ENCODE assay signal across 28 mouse cellular contexts in the genomic region with DNA sequence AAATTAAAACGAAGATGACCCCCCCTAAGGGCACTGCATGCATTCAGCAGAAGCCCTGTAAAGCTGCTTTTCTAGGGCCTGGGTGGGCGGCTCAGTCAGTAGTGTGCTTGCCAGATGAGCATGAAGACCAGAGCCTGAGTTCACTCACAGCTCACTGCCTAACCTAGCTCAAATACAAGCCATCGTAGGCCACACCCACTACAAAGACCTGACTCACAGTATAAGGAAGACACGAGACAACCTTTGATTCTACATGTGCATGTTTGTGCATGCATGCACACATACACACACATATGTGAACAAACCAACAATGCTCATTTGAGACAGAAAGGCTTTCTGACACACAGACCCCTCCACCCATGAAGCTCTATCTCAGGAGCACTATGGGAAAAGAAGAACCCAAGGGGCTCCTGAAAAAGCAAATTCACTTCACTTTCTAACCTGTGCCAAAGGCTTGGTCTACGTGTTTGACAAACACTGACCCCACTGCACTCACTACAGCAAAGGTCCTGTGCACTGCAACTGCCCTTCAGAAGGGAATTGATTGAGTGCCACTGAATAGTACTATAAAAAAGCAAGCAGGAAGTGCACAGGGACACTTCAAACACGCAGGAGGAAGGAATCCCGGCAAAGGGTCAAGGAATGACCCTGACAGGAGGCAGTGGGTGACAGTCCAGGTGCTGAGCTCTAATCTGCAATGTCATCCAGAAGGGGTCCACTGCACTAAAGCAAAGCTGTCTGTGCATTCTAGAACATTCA. TPM values are rescaled to one million over a fixed set of nuclear protein-coding genes. Genes with fewer than 3 reads are reported as not detected.
A peak's percentile ranks its signal among the peaks of the same experiment; 100 is the strongest.
DNase-seq lines count a peak whose midpoint lies in the region; ATAC-seq and TF ChIP-seq lines count a peak whose summit lies in the region.
"Had no signal": no experiment of that assay in that cellular context is flagged by ENCODE, and none has a peak within 500 bp of the region (broad histone marks: within the 10 kb centered on the region; RNA-seq: fewer than 3 reads in every experiment).

No protein-coding gene starts in this region.

- H3K9me3 ChIP-seq in heart, embryonic 13.5 days, result no peaks in the 10 kb centered on the region
- no peaks in the 10 kb centered on the region for H3K9me3 ChIP-seq in heart, embryonic 12.5 days (replicated peaks)
- no peaks in the 10 kb centered on the region for H3K9me3 ChIP-seq in liver, postnatal 0 days (ENCODE audit: low read length)
- H3K9me3 ChIP-seq in forebrain, embryonic 13.5 days (replicated peaks), result no peaks in the 10 kb centered on the region
- H3K9me3 ChIP-seq: embryonic facial prominence, embryonic 15.5 days; forebrain, embryonic 10.5 days; forebrain, embryonic 15.5 days; hindbrain, embryonic 15.5 days had no signal

- no peak overlapping the region for H3K4me2 ChIP-seq in heart, embryonic 13.5 days
- H3K4me2 ChIP-seq in heart, embryonic 12.5 days, result no peak overlapping the region
- H3K4me2 ChIP-seq in liver, postnatal 0 days (ENCODE audit: low read depth, low read length), result no peak overlapping the region
- H3K4me2 ChIP-seq in forebrain, embryonic 13.5 days, result no peak overlapping the region
- H3K4me2 ChIP-seq: embryonic facial prominence, embryonic 15.5 days; forebrain, embryonic 15.5 days; heart, embryonic 11.5 days; hindbrain, embryonic 15.5 days had no signal

- peak; percentile 31 for DNase-seq in urinary bladder, postnatal 14 days (ENCODE audit: low spot score)
- DNase-seq in urinary bladder, postnatal 4 days (ENCODE audit: low spot score in 2 of 2), result no peak
- DNase-seq in liver, postnatal 0 days, result no peak
- no peak for DNase-seq in lung, postnatal 25 days (ENCODE audit: low spot score)
- no peak for DNase-seq in cerebellum, postnatal 10 days
- DNase-seq: adrenal gland, postnatal 25 days; cerebellum, adult 18-20 months; cerebellum, adult 9-11 months; embryo, embryonic 11 days; gastrocnemius, postnatal 14 days; heart, adult 2 months; heart, postnatal 36 days had no signal

- H3K27me3 ChIP-seq in heart, embryonic 13.5 days (replicated peaks), result no peaks in the 10 kb centered on the region
- no peaks in the 10 kb centered on the region for H3K27me3 ChIP-seq in heart, embryonic 12.5 days (replicated peaks)
- H3K27me3 ChIP-seq in liver, postnatal 0 days (ENCODE audit: insufficient read depth, low read length), result no peaks in the 10 kb centered on the region
- H3K27me3 ChIP-seq in forebrain, embryonic 13.5 days, result no peaks in the 10 kb centered on the region
- H3K27me3 ChIP-seq: embryonic facial prominence, embryonic 15.5 days; forebrain, embryonic 15.5 days; hindbrain, embryonic 15.5 days; Patski had no signal

- peaks cover 3% of the 10 kb centered on the region; the same call in 1 of the 2 replicates for H3K36me3 ChIP-seq in heart, embryonic 13.5 days
- H3K36me3 ChIP-seq in heart, embryonic 12.5 days, result no peaks in the 10 kb centered on the region
- H3K36me3 ChIP-seq in liver, postnatal 0 days (replicated peaks; ENCODE audit: insufficient read depth, low read length), result peaks cover 2% of the 10 kb centered on the region; the same call in 1 of the 2 replicates
- H3K36me3 ChIP-seq in forebrain, embryonic 13.5 days (ENCODE audit: poor library complexity, severe bottlenecking), result 0 out of 2 replicates have a peak, but pooled peaks cover 8% of the 10 kb centered on the region
- H3K36me3 ChIP-seq: embryonic facial prominence, embryonic 15.5 days; forebrain, embryonic 15.5 days; hindbrain, embryonic 15.5 days had no signal

- peaks cover 30% of the 10 kb centered on the region for H3K4me1 ChIP-seq in heart, embryonic 13.5 days
- H3K4me1 ChIP-seq in heart, embryonic 12.5 days (replicated peaks), result peaks cover 30% of the 10 kb centered on the region
- H3K4me1 ChIP-seq in liver, postnatal 0 days (ENCODE audit: insufficient read depth), result peaks cover 12% of the 10 kb centered on the region
- peaks cover 16% of the 10 kb centered on the region for H3K4me1 ChIP-seq in forebrain, embryonic 13.5 days

- no peak for TF ChIP-seq EP300 in liver, postnatal 0 days (IDR thresholded peaks at IDR 0.05; ENCODE audit: low read depth)

- TF ChIP-seq CTCF in liver, postnatal 0 days (IDR thresholded peaks at IDR 0.05; ENCODE audit: low read depth), result no peak

- WGBS in heart, embryonic 13.5 days, result 60% methylated on average over 7 of the region's 7 CpGs
- 65% methylated on average over 7 of the region's 7 CpGs for WGBS in heart, embryonic 12.5 days
- 57% methylated on average over 7 of the region's 7 CpGs for WGBS in liver, postnatal 0 days (ENCODE audit: insufficient replicate concordance)
- WGBS in forebrain, embryonic 13.5 days, result 91% methylated on average over 7 of the region's 7 CpGs

- H3K27ac ChIP-seq in heart, embryonic 13.5 days (replicated peaks), result 0 out of 2 replicates have a peak overlapping the region, but pooled peaks have one; percentile 24
- H3K27ac ChIP-seq in heart, embryonic 12.5 days (ENCODE audit: poor library complexity, severe bottlenecking), result no peak overlapping the region
- no peak overlapping the region for H3K27ac ChIP-seq in liver, postnatal 0 days (ENCODE audit: low read depth)
- H3K27ac ChIP-seq in forebrain, embryonic 13.5 days, result no peak overlapping the region
- H3K27ac ChIP-seq: embryonic facial prominence, embryonic 15.5 days; forebrain, embryonic 10.5 days; forebrain, embryonic 15.5 days; heart, adult 2 months; hindbrain, embryonic 15.5 days had no signal

- no peak for ATAC-seq in heart, embryonic 13.5 days (ENCODE audit: extremely low read depth, insufficient number of reproducible peaks, low FRiP score, low TSS enrichment)
- ATAC-seq in heart, embryonic 12.5 days (ENCODE audit: insufficient number of reproducible peaks, low FRiP score), result no peak
- peak; percentile 47; the same call in 1 of the 2 replicates for ATAC-seq in liver, postnatal 0 days
- ATAC-seq in forebrain, embryonic 13.5 days, result no peak
- ATAC-seq: activated CD4-positive, CD25-positive, alpha-beta regulatory T cell, adult 4 months; forebrain, embryonic 15.5 days; Patski had no signal

- H3K9ac ChIP-seq in heart, embryonic 13.5 days, result 0 out of 2 replicates have a peak overlapping the region, but pooled peaks have one; percentile 19
- no peak overlapping the region for H3K9ac ChIP-seq in heart, embryonic 12.5 days
- no peak overlapping the region for H3K9ac ChIP-seq in liver, postnatal 0 days (replicated peaks)
- no peak overlapping the region for H3K9ac ChIP-seq in forebrain, embryonic 13.5 days
- H3K9ac ChIP-seq: embryonic facial prominence, embryonic 15.5 days; forebrain, embryonic 15.5 days; hindbrain, embryonic 15.5 days had no signal

- no peak overlapping the region for H3K4me3 ChIP-seq in heart, embryonic 13.5 days
- H3K4me3 ChIP-seq in heart, embryonic 12.5 days, result no peak overlapping the region
- H3K4me3 ChIP-seq in liver, postnatal 0 days (ENCODE audit: low read depth, low read length), result no peak overlapping the region
- H3K4me3 ChIP-seq in forebrain, embryonic 13.5 days, result no peak overlapping the region
- H3K4me3 ChIP-seq: embryonic facial prominence, embryonic 15.5 days; erythroblast, embryonic 14.5 days; forebrain, embryonic 10.5 days; forebrain, embryonic 15.5 days; heart, adult 2 months; hindbrain, embryonic 15.5 days had no signal

RNA-seq across cellular contexts. Expression of gene Ube2o, which starts 15.8 kb away (rescaled TPM):
- 7.9 and 8.3 TPM in 2 replicates for polyA plus RNA-seq in heart, embryonic 13.5 days (2015; fragmentation: Nextera tagmentation; extraction: Ambion mirVana)
- 18.1 and 19.9 TPM in 2 replicates for polyA plus RNA-seq in heart, embryonic 12.5 days (2016; fragmentation: Nextera tagmentation; extraction: Ambion mirVana)
- 15.2 and 16.3 TPM in 2 replicates for polyA plus RNA-seq in liver, postnatal 0 days (2015; fragmentation: Nextera tagmentation; extraction: Ambion mirVana)
- 11.9 and 12.1 TPM in 2 replicates for polyA plus RNA-seq in forebrain, embryonic 13.5 days (2015; fragmentation: Nextera tagmentation; extraction: Ambion mirVana)

RNA-seq across cellular contexts. Expression of gene Aanat, which starts 20.8 kb away (rescaled TPM):
- not detected in 2 replicates for polyA plus RNA-seq in heart, embryonic 13.5 days (2015; fragmentation: Nextera tagmentation; extraction: Ambion mirVana)
- polyA plus RNA-seq in heart, embryonic 12.5 days (2016; fragmentation: Nextera tagmentation; extraction: Ambion mirVana), result not detected in 2 replicates
- polyA plus RNA-seq in liver, postnatal 0 days (2015; fragmentation: Nextera tagmentation; extraction: Ambion mirVana), result not detected in 2 replicates
- 0.25 and 0.39 TPM in 2 replicates for polyA plus RNA-seq in forebrain, embryonic 13.5 days (2015; fragmentation: Nextera tagmentation; extraction: Ambion mirVana)
- polyA plus RNA-seq: activated CD4-positive, CD25-positive, alpha-beta regulatory T cell, adult 4 months; C2C12; embryonic facial prominence, embryonic 11.5 days; embryonic facial prominence, embryonic 15.5 days; erythroblast, embryonic 14.5 days; forebrain, embryonic 10.5 days; gonadal fat pad, adult 2 months; heart, adult 2 months; heart, embryonic 11.5 days; heart, postnatal 0 days; hindbrain, embryonic 11.5 days; hindbrain, embryonic 15.5 days; Patski had no signal

RNA-seq across cellular contexts. Expression of gene Sphk1, which starts 34.7 kb away (rescaled TPM):
- polyA plus RNA-seq in heart, embryonic 13.5 days (2015; fragmentation: Nextera tagmentation; extraction: Ambion mirVana), result 2.0 and 2.6 TPM in 2 replicates
- 1.6 and 2.1 TPM in 2 replicates for polyA plus RNA-seq in heart, embryonic 12.5 days (2016; fragmentation: Nextera tagmentation; extraction: Ambion mirVana)
- 15.5 and 17.4 TPM in 2 replicates for polyA plus RNA-seq in liver, postnatal 0 days (2015; fragmentation: Nextera tagmentation; extraction: Ambion mirVana)
- polyA plus RNA-seq in forebrain, embryonic 13.5 days (2015; fragmentation: Nextera tagmentation; extraction: Ambion mirVana), result 0.98 and 2.2 TPM in 2 replicates
- polyA plus RNA-seq: activated CD4-positive, CD25-positive, alpha-beta regulatory T cell, adult 4 months had no signal
